Mouse (Mus musculus) hindbrain, embryonic 15.5 days (tissue): Measurements from ENCODE around the gene Rnf34. TPM values are rescaled to one million over a fixed set of nuclear protein-coding genes. Genes with fewer than 3 reads are reported as not detected.

Source experiments
- ATAC-seq: fragments of 200-750 bp; cut with Nextera tagmentation; 2 replicates; pipeline ENCODE4 v1.8.0; 2017; ENCODE audit warnings: low read depth, moderate number of reproducible peaks, moderate TSS enrichment; ENCODE audit not compliant: low FRiP score
- H3K27ac ChIP-seq: fragments of 300-500 bp; sonication (generic); replicated peaks from 2 replicates; pipeline ENCODE4 v1.5.1; 2015; ENCODE audit warnings: mild to moderate bottlenecking, inconsistent platforms
- H3K27me3 ChIP-seq: fragments of 300-500 bp; sonication (generic); 2 replicates; pipeline ENCODE4 v1.6.1; 2015; ENCODE audit warnings: control low read depth, inconsistent platforms
- H3K36me3 ChIP-seq: fragments of 300-500 bp; sonication (generic); 2 replicates; pipeline ENCODE4 v1.6.1; 2015; ENCODE audit warnings: control low read depth, inconsistent platforms
- H3K4me1 ChIP-seq: fragments of 300-500 bp; sonication (generic); replicated peaks from 2 replicates; pipeline ENCODE4 v1.6.1; 2015; ENCODE audit warnings: control low read depth, inconsistent platforms
- H3K4me2 ChIP-seq: fragments of 300-500 bp; sonication (generic); 2 replicates; pipeline ENCODE4 v1.6.1; 2015; ENCODE audit warnings: moderate library complexity, mild to moderate bottlenecking, inconsistent platforms
- H3K4me3 ChIP-seq: fragments of 300-500 bp; sonication (generic); 2 replicates; pipeline ENCODE4 v1.5.1; 2015; ENCODE audit warnings: mild to moderate bottlenecking, inconsistent platforms
- H3K9ac ChIP-seq: fragments of 300-500 bp; sonication (generic); 2 replicates; pipeline ENCODE4 v1.6.1; 2015; ENCODE audit warnings: inconsistent platforms
- H3K9me3 ChIP-seq: fragments of 300-500 bp; sonication (generic); 2 replicates; pipeline ENCODE4 v1.6.1; 2016; ENCODE audit warnings: control low read depth, inconsistent platforms
- WGBS: fragments of 180-500 bp; shearing (Covaris S2); methylation state at CpG from one replicate; pipeline ENCODE4 v1.1.7; 2015; 5-methylcytosine and 5-hydroxymethylcytosine counted together
- polyA plus RNA-seq: library from polyadenylated mRNA; unstranded; fragments of >200 nt; fragmentation: Nextera tagmentation; extraction: Ambion mirVana; gene quantifications from 2 replicates; pipeline ENCODE4 v1.2.1, GENCODE M21; 2015

The Rnf34 gene
- polyA plus RNA-seq, 1 experiment from 2014 or later = 45.0 TPM

- Histone ChIP-seq H3K27me3 (no peaks in the 10 kb centered on the region), H3K9me3 (no peaks in the 10 kb centered on the region), H3K4me1 (peaks cover 10% of the 10 kb centered on the region), H3K9ac (no peak overlapping the region), H3K27ac (no peak overlapping the region), H3K36me3 (peaks cover under 1% of the 10 kb centered on the region; the same call in 1 of the 2 replicates), H3K4me3 (no peak overlapping the region), H3K4me2 (no peak overlapping the region)
- ATAC-seq = no peak
- WGBS = 74% methylated on average over 6 of the region's 6 CpGs
Measured at GRCm38 (mm10) chr5:122824450-122824849, 25.4 kb upstream of the Rnf34 start.

GRCm38 (mm10) chr5:122825099-122825498 lies 24.7 kb upstream of the Rnf34 start:
- Histone ChIP-seq H3K4me2 (no peak overlapping the region), H3K36me3 (no peaks in the 10 kb centered on the region), H3K27me3 (no peaks in the 10 kb centered on the region), H3K9me3 (no peaks in the 10 kb centered on the region), H3K4me1 (peaks cover 3% of the 10 kb centered on the region), H3K9ac (no peak overlapping the region), H3K4me3 (no peak overlapping the region), H3K27ac (no peak overlapping the region)
- no peak for ATAC-seq
- WGBS = 80% methylated on average over 8 of the region's 8 CpGs

GRCm38 (mm10) chr5:122832536-122832935 lies 17.3 kb upstream of the Rnf34 start:
- 90% methylated on average over 10 of the region's 10 CpGs for WGBS
- no peak for ATAC-seq
- H3K4me1 ChIP-seq = no peaks in the 10 kb centered on the region
- no peaks in the 10 kb centered on the region for H3K9me3 ChIP-seq
- no peak overlapping the region for H3K4me2 ChIP-seq
- no peak overlapping the region for H3K4me3 ChIP-seq
- no peaks in the 10 kb centered on the region for H3K27me3 ChIP-seq
- H3K9ac ChIP-seq = no peak overlapping the region
- H3K27ac ChIP-seq = no peak overlapping the region
- H3K36me3 ChIP-seq = no peaks in the 10 kb centered on the region

GRCm38 (mm10) chr5:122832996-122833395 lies 16.9 kb upstream of the Rnf34 start:
- no peaks in the 10 kb centered on the region for H3K36me3 ChIP-seq
- H3K27me3 ChIP-seq = no peaks in the 10 kb centered on the region
- H3K9me3 ChIP-seq = no peaks in the 10 kb centered on the region
- no peaks in the 10 kb centered on the region for H3K4me1 ChIP-seq
- H3K4me3 ChIP-seq = no peak overlapping the region
- no peak overlapping the region for H3K4me2 ChIP-seq
- no peak overlapping the region for H3K9ac ChIP-seq
- no peak overlapping the region for H3K27ac ChIP-seq
- 85% methylated on average over 10 of the region's 10 CpGs for WGBS
- no peak for ATAC-seq

GRCm38 (mm10) chr5:122841126-122841525 lies 8.7 kb upstream of the Rnf34 start:
- Histone ChIP-seq H3K4me3 (no peak overlapping the region), H3K9me3 (no peaks in the 10 kb centered on the region), H3K36me3 (no peaks in the 10 kb centered on the region), H3K4me1 (no peaks in the 10 kb centered on the region), H3K27me3 (no peaks in the 10 kb centered on the region), H3K27ac (no peak overlapping the region), H3K9ac (no peak overlapping the region), H3K4me2 (no peak overlapping the region)
- WGBS = 91% methylated on average over 2 of the region's 2 CpGs
- ATAC-seq = no peak

- H3K27ac ChIP-seq = no peak overlapping the region
- no peaks in the 10 kb centered on the region for H3K27me3 ChIP-seq
- no peaks in the 10 kb centered on the region for H3K9me3 ChIP-seq
- no peak for ATAC-seq
- H3K4me3 ChIP-seq = no peak overlapping the region
- H3K36me3 ChIP-seq = no peaks in the 10 kb centered on the region
- H3K4me2 ChIP-seq = no peak overlapping the region
- peaks cover 3% of the 10 kb centered on the region for H3K4me1 ChIP-seq
- 88% methylated on average over 5 of the region's 5 CpGs for WGBS
- H3K9ac ChIP-seq = no peak overlapping the region
Measured at GRCm38 (mm10) chr5:122843799-122844198, 6.0 kb upstream of the Rnf34 start.

GRCm38 (mm10) chr5:122850319-122851002 lies 613 bp downstream of the Rnf34 start:
- Histone ChIP-seq H3K27ac (peak overlapping the region; percentile 88), H3K9ac (peak overlapping the region; percentile 80), H3K27me3 (no peaks in the 10 kb centered on the region), H3K4me3 (peak overlapping the region; percentile 59), H3K4me2 (peak overlapping the region; percentile 83), H3K36me3 (no peaks in the 10 kb centered on the region), H3K9me3 (no peaks in the 10 kb centered on the region), H3K4me1 (peaks cover 24% of the 10 kb centered on the region)
- WGBS = under 1% methylated on average over 37 of the region's 38 CpGs
- ATAC-seq = peak; percentile 89

- H3K9me3 ChIP-seq = no peaks in the 10 kb centered on the region
- H3K4me1 ChIP-seq = peaks cover 24% of the 10 kb centered on the region
- WGBS = 75% methylated on average over 2 of the region's 2 CpGs
- no peaks in the 10 kb centered on the region for H3K36me3 ChIP-seq
- no peaks in the 10 kb centered on the region for H3K27me3 ChIP-seq
- no peak overlapping the region for H3K4me2 ChIP-seq
- no peak for ATAC-seq
- no peak overlapping the region for H3K27ac ChIP-seq
- H3K9ac ChIP-seq = no peak overlapping the region
- H3K4me3 ChIP-seq = no peak overlapping the region
Measured at GRCm38 (mm10) chr5:122852611-122853010, 2.8 kb downstream of the Rnf34 start.

- peaks cover 11% of the 10 kb centered on the region for H3K4me1 ChIP-seq
- H3K9me3 ChIP-seq = no peaks in the 10 kb centered on the region
- WGBS = 84% methylated on average over 3 of the region's 3 CpGs
Measured at GRCm38 (mm10) chr5:122855858-122856257, 6.0 kb downstream of the Rnf34 start.

GRCm38 (mm10) chr5:122863053-122863452 lies 13.2 kb downstream of the Rnf34 start:
- ATAC-seq = no peak
- Histone ChIP-seq H3K9me3 (no peaks in the 10 kb centered on the region), H3K27me3 (no peaks in the 10 kb centered on the region), H3K9ac (no peak overlapping the region), H3K4me3 (no peak overlapping the region), H3K36me3 (peaks cover 53% of the 10 kb centered on the region), H3K27ac (no peak overlapping the region), H3K4me2 (no peak overlapping the region), H3K4me1 (no peaks in the 10 kb centered on the region)
- 96% methylated on average over 2 of the region's 2 CpGs for WGBS

More at GRCm38 (mm10) chr5:122855858-122856257, 6.0 kb downstream of the Rnf34 start:
- Histone ChIP-seq H3K36me3 (no peaks in the 10 kb centered on the region), H3K27ac (no peak overlapping the region), H3K9ac (no peak overlapping the region), H3K27me3 (no peaks in the 10 kb centered on the region), H3K4me2 (no peak overlapping the region), H3K4me3 (no peak overlapping the region)
- no peak for ATAC-seq

GRCm38 (mm10) chr5:122872626-122873025 lies 22.8 kb downstream of the Rnf34 start:
- H3K9me3 ChIP-seq = no peaks in the 10 kb centered on the region
- H3K27me3 ChIP-seq = no peaks in the 10 kb centered on the region
- peaks cover 50% of the 10 kb centered on the region for H3K36me3 ChIP-seq
- no peak overlapping the region for H3K4me2 ChIP-seq
- no peak overlapping the region for H3K4me3 ChIP-seq
- 93% methylated on average over 3 of the region's 3 CpGs for WGBS
- ATAC-seq = no peak
- H3K9ac ChIP-seq = no peak overlapping the region
- H3K4me1 ChIP-seq = no peaks in the 10 kb centered on the region
- no peak overlapping the region for H3K27ac ChIP-seq

- H3K4me2 ChIP-seq = no peak overlapping the region
- 79% methylated on average over 2 of the region's 2 CpGs for WGBS
- H3K4me3 ChIP-seq = no peak overlapping the region
- no peaks in the 10 kb centered on the region for H3K4me1 ChIP-seq
- no peaks in the 10 kb centered on the region for H3K9me3 ChIP-seq
- H3K27me3 ChIP-seq = no peaks in the 10 kb centered on the region
- H3K36me3 ChIP-seq = peaks cover 50% of the 10 kb centered on the region
- no peak overlapping the region for H3K27ac ChIP-seq
- no peak for ATAC-seq
- no peak overlapping the region for H3K9ac ChIP-seq
Measured at GRCm38 (mm10) chr5:122873573-122873972, 23.7 kb downstream of the Rnf34 start.

- WGBS = 93% methylated on average over 3 of the region's 3 CpGs
- H3K36me3 ChIP-seq = peaks cover 54% of the 10 kb centered on the region
Measured at GRCm38 (mm10) chr5:122874359-122874758, 24.5 kb downstream of the Rnf34 start.

More at GRCm38 (mm10) chr5:122874359-122874758, 24.5 kb downstream of the Rnf34 start:
- H3K27me3 ChIP-seq = no peaks in the 10 kb centered on the region
- H3K9me3 ChIP-seq = no peaks in the 10 kb centered on the region
- H3K4me1 ChIP-seq = no peaks in the 10 kb centered on the region
- ATAC-seq = no peak
- no peak overlapping the region for H3K4me3 ChIP-seq
- no peak overlapping the region for H3K9ac ChIP-seq
- H3K27ac ChIP-seq = no peak overlapping the region
- no peak overlapping the region for H3K4me2 ChIP-seq
